Mouse (Mus musculus) adrenal gland, postnatal 0 days (tissue): ENCODE data around the gene Sbk1. TPM values are rescaled to one million over a fixed set of nuclear protein-coding genes. Genes with fewer than 3 reads are reported as not detected.

ENCODE experiments used
- polyA plus RNA-seq: library from polyadenylated mRNA; unstranded; fragments of >200 nt; fragmentation: Nextera tagmentation; extraction: Ambion mirVana; gene quantifications from 2 replicates; pipeline ENCODE4 v1.2.1, GENCODE M21; 2015

Gene Sbk1
- 19.5 and 27.7 TPM in 2 replicates for polyA plus RNA-seq

GRCm38 (mm10) chr7:126271712-126272683 lies at the start of gene Sbk1:
Gene Sbk1, plus strand, starts transcription at chr7:126272619.

Other genes starting within 250 kb of the Sbk1 start
- gene Gsg1l, start 190.2 kb upstream of the Sbk1 start, polyA plus RNA-seq = 4.2 and 5.7 TPM in 2 replicates
- 21.7 and 30.8 TPM in 2 replicates for gene Xpo6, start 72.1 kb upstream of the Sbk1 start, polyA plus RNA-seq
- gene Lat, start 97.0 kb downstream of the Sbk1 start, polyA plus RNA-seq = 1.2 and 1.6 TPM in 2 replicates
- gene Spns1, start 104.8 kb downstream of the Sbk1 start, polyA plus RNA-seq = 35.3 and 41.7 TPM in 2 replicates
- 1.8 and 1.9 TPM in 2 replicates for gene Nfatc2ip, start 124.1 kb downstream of the Sbk1 start, polyA plus RNA-seq
- 0.88 and 1.1 TPM in 2 replicates for gene Cd19, start 142.3 kb downstream of the Sbk1 start, polyA plus RNA-seq
- 26.7 and 56.7 TPM in 2 replicates for gene Rabep2, start 156.1 kb downstream of the Sbk1 start, polyA plus RNA-seq
- gene Atp2a1, start 190.5 kb downstream of the Sbk1 start, polyA plus RNA-seq = 2.9 and 14.1 TPM in 2 replicates
- 29.9 and 34.6 TPM in 2 replicates for gene Sh2b1, start 202.8 kb downstream of the Sbk1 start, polyA plus RNA-seq
- 52.7 and 111 TPM in 2 replicates for gene Tufm, start 214.7 kb downstream of the Sbk1 start, polyA plus RNA-seq
- 31.8 and 38.3 TPM in 2 replicates for gene Atxn2l, start 230.8 kb downstream of the Sbk1 start, polyA plus RNA-seq